Mouse (Mus musculus) bone marrow macrophage, adult 2 months (primary cell): ENCODE data around the gene Boll.

Experiments
- CTCF ChIP-seq: IDR thresholded peaks from 2 replicates; pipeline ENCODE4 v1.5.1; 2012; ENCODE audit warnings: low read depth, mild to moderate bottlenecking, low read length, moderate library complexity
- POLR2A ChIP-seq: IDR thresholded peaks from 2 replicates; pipeline ENCODE4 v1.6.1; 2012; ENCODE audit warnings: mild to moderate bottlenecking, low read depth, low read length, borderline replicate concordance

DNA sequence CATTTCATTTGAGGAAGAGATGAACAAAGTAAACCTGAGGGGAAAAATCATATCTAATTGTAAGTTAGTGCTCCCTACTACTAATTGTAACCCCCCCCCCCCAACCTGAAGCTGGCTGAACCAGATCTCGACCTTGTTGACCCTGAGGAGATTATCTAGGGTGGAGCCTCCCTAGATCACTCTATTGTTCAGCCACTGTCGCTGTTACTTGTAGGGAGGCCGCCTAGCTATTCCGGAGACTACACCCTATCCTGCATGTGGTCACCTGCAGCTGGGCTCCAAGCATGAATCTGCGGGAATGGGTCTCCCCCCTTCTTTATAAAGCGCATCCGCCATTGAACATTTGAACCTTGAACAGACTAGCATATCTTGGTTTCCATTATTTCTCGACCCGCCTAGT lies 84.2 kb downstream of the Boll start:
- TF ChIP-seq CTCF = no peak
- no peak for TF ChIP-seq POLR2A
